Mouse (Mus musculus): Measurements from ENCODE around the gene Pde4dip.

DNA sequence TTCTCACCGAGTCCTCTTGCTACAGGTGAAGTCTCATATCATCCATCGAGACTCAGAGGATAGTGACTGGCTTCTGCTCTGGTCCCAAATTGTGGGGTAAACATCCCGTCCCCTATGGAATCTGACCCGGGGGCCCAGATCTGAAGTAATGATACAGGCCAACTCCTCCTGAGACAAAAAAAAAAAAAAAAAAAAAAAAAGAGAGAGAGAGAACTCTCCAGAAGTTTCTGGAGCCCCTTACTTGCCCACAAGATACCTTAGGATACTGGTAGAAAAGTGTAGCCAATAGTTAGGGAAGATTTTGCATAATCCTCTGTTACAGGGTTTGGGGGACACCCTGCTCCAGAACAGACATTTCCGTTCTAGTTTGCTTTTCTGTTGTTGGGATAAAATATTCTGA is 205.9 kb downstream of the Pde4dip start:
- TF ChIP-seq CTCF (IDR thresholded peaks at IDR 0.05) (no peak), EP300 (IDR thresholded peaks at IDR 0.05) (no peak)
